Mouse (Mus musculus) limb, embryonic 12.5 days (tissue): ENCODE data around the gene Ncam1. TPM values are rescaled to one million over a fixed set of nuclear protein-coding genes. Genes with fewer than 3 reads are reported as not detected.

Experiments
- ATAC-seq: fragments of 200-750 bp; cut with Nextera tagmentation; 2 replicates; pipeline ENCODE4 v1.8.0; 2017; ENCODE audit warnings: low read depth, moderate TSS enrichment; ENCODE audit not compliant: insufficient number of reproducible peaks, insufficient read depth, low FRiP score, low TSS enrichment
- H3K27ac ChIP-seq: fragments of 300-500 bp; sonication (generic); 2 replicates; pipeline ENCODE4 v1.5.1; 2016; ENCODE audit warnings: mild to moderate bottlenecking, moderate library complexity
- H3K27me3 ChIP-seq: fragments of 300-500 bp; sonication (generic); 2 replicates; pipeline ENCODE4 v1.6.1; 2016; ENCODE audit warnings: mild to moderate bottlenecking, moderate library complexity
- H3K36me3 ChIP-seq: fragments of 300-500 bp; sonication (generic); 2 replicates; pipeline ENCODE4 v1.6.1; 2016; ENCODE audit warnings: mild to moderate bottlenecking, moderate library complexity
- H3K4me1 ChIP-seq: fragments of 300-500 bp; sonication (generic); replicated peaks from 2 replicates; pipeline ENCODE4 v1.6.1; 2016
- H3K4me2 ChIP-seq: fragments of 300-500 bp; sonication (generic); 2 replicates; pipeline ENCODE4 v1.6.1; 2016; ENCODE audit warnings: mild to moderate bottlenecking, moderate library complexity
- H3K4me3 ChIP-seq: fragments of 300-500 bp; sonication (generic); replicated peaks from 2 replicates; pipeline ENCODE4 v1.5.1; 2016; ENCODE audit warnings: mild to moderate bottlenecking
- H3K9ac ChIP-seq: fragments of 300-500 bp; sonication (generic); replicated peaks from 2 replicates; pipeline ENCODE4 v1.6.1; 2016; ENCODE audit warnings: mild to moderate bottlenecking, moderate library complexity
- H3K9me3 ChIP-seq: fragments of 300-500 bp; sonication (generic); 2 replicates; pipeline ENCODE4 v1.6.1; 2016; ENCODE audit warnings: mild to moderate bottlenecking, moderate library complexity
- WGBS: fragments of 180-500 bp; shearing (Covaris S2); methylation state at CpG from one replicate; pipeline ENCODE4 v1.1.7; 2016; 5-methylcytosine and 5-hydroxymethylcytosine counted together
- polyA plus RNA-seq: library from polyadenylated mRNA; unstranded; fragments of >200 nt; fragmentation: Nextera tagmentation; extraction: Ambion mirVana; gene quantifications from 2 replicates; pipeline ENCODE4 v1.2.1, GENCODE M21; 2016

Gene Ncam1
- polyA plus RNA-seq, 1 experiment from 2014 or later, result 48.7 TPM

- no peak for ATAC-seq
- Histone ChIP-seq H3K36me3 (no peaks in the 10 kb centered on the region), H3K27me3 (no peaks in the 10 kb centered on the region), H3K9me3 (no peaks in the 10 kb centered on the region), H3K9ac (no peak overlapping the region), H3K27ac (no peak overlapping the region), H3K4me1 (peaks cover 39% of the 10 kb centered on the region), H3K4me2 (no peak overlapping the region), H3K4me3 (no peak overlapping the region)
- 33% methylated on average over 6 of the region's 6 CpGs for WGBS
Measured at GRCm38 (mm10) chr9:49672646-49673199, 126.0 kb downstream of the Ncam1 start.

GRCm38 (mm10) chr9:49667066-49667465 lies 131.7 kb downstream of the Ncam1 start:
- Histone ChIP-seq H3K27ac (no peak overlapping the region), H3K9ac (no peak overlapping the region), H3K4me1 (no peaks in the 10 kb centered on the region), H3K27me3 (no peaks in the 10 kb centered on the region), H3K4me2 (no peak overlapping the region), H3K4me3 (no peak overlapping the region), H3K36me3 (no peaks in the 10 kb centered on the region), H3K9me3 (no peaks in the 10 kb centered on the region)
- no peak for ATAC-seq

- H3K4me2 ChIP-seq, result no peak overlapping the region
- 44% methylated on average over 5 of the region's 5 CpGs for WGBS
- no peaks in the 10 kb centered on the region for H3K4me1 ChIP-seq
- no peaks in the 10 kb centered on the region for H3K36me3 ChIP-seq
- no peak overlapping the region for H3K9ac ChIP-seq
- no peak for ATAC-seq
- no peaks in the 10 kb centered on the region for H3K27me3 ChIP-seq
- H3K4me3 ChIP-seq, result no peak overlapping the region
- no peaks in the 10 kb centered on the region for H3K9me3 ChIP-seq
- no peak overlapping the region for H3K27ac ChIP-seq
Measured at GRCm38 (mm10) chr9:49665361-49665760, 133.4 kb downstream of the Ncam1 start.

GRCm38 (mm10) chr9:49663927-49664320 lies 134.8 kb downstream of the Ncam1 start:
- ATAC-seq, result no peak
- no peaks in the 10 kb centered on the region for H3K36me3 ChIP-seq
- no peaks in the 10 kb centered on the region for H3K4me1 ChIP-seq
- H3K4me3 ChIP-seq, result no peak overlapping the region
- H3K27ac ChIP-seq, result no peak overlapping the region
- no peaks in the 10 kb centered on the region for H3K9me3 ChIP-seq
- H3K9ac ChIP-seq, result no peak overlapping the region
- 91% methylated on average over 8 of the region's 8 CpGs for WGBS
- no peak overlapping the region for H3K4me2 ChIP-seq
- H3K27me3 ChIP-seq, result no peaks in the 10 kb centered on the region

GRCm38 (mm10) chr9:49662958-49663926 lies 135.5 kb downstream of the Ncam1 start:
- Histone ChIP-seq H3K4me2 (no peak overlapping the region), H3K9ac (no peak overlapping the region), H3K27me3 (no peaks in the 10 kb centered on the region), H3K36me3 (no peaks in the 10 kb centered on the region), H3K9me3 (no peaks in the 10 kb centered on the region), H3K4me3 (no peak overlapping the region), H3K4me1 (no peaks in the 10 kb centered on the region), H3K27ac (no peak overlapping the region)
- 81% methylated on average over 8 of the region's 8 CpGs for WGBS
- no peak for ATAC-seq

GRCm38 (mm10) chr9:49661480-49661879 lies 137.2 kb downstream of the Ncam1 start:
- no peak overlapping the region for H3K4me3 ChIP-seq
- H3K27me3 ChIP-seq, result no peaks in the 10 kb centered on the region
- H3K4me2 ChIP-seq, result no peak overlapping the region
- no peak overlapping the region for H3K27ac ChIP-seq
- WGBS, result 90% methylated on average over 2 of the region's 2 CpGs
- no peaks in the 10 kb centered on the region for H3K36me3 ChIP-seq
- no peak for ATAC-seq
- no peaks in the 10 kb centered on the region for H3K4me1 ChIP-seq
- no peak overlapping the region for H3K9ac ChIP-seq
- H3K9me3 ChIP-seq, result no peaks in the 10 kb centered on the region

- Histone ChIP-seq H3K9me3 (no peaks in the 10 kb centered on the region), H3K4me1 (no peaks in the 10 kb centered on the region), H3K27me3 (no peaks in the 10 kb centered on the region), H3K9ac (no peak overlapping the region), H3K4me2 (no peak overlapping the region), H3K4me3 (no peak overlapping the region), H3K36me3 (no peaks in the 10 kb centered on the region), H3K27ac (no peak overlapping the region)
- no peak for ATAC-seq
- 74% methylated on average over 4 of the region's 4 CpGs for WGBS
Measured at GRCm38 (mm10) chr9:49658381-49658856, 140.3 kb downstream of the Ncam1 start.

- no peak overlapping the region for H3K27ac ChIP-seq
- no peaks in the 10 kb centered on the region for H3K9me3 ChIP-seq
- no peak overlapping the region for H3K4me2 ChIP-seq
- H3K4me3 ChIP-seq, result no peak overlapping the region
- no peaks in the 10 kb centered on the region for H3K36me3 ChIP-seq
- no peak for ATAC-seq
- H3K27me3 ChIP-seq, result no peaks in the 10 kb centered on the region
- no peak overlapping the region for H3K9ac ChIP-seq
- H3K4me1 ChIP-seq, result no peaks in the 10 kb centered on the region
- 86% methylated on average over 3 of the region's 3 CpGs for WGBS
Measured at GRCm38 (mm10) chr9:49654470-49654869, 144.3 kb downstream of the Ncam1 start.

GRCm38 (mm10) chr9:49653478-49654245 lies 145.1 kb downstream of the Ncam1 start:
- Histone ChIP-seq H3K36me3 (no peaks in the 10 kb centered on the region), H3K27ac (no peak overlapping the region), H3K4me3 (no peak overlapping the region), H3K9ac (no peak overlapping the region), H3K4me2 (no peak overlapping the region), H3K9me3 (no peaks in the 10 kb centered on the region), H3K27me3 (no peaks in the 10 kb centered on the region), H3K4me1 (no peaks in the 10 kb centered on the region)
- no peak for ATAC-seq
- WGBS, result 79% methylated on average over 9 of the region's 9 CpGs

- no peak overlapping the region for H3K4me2 ChIP-seq
- ATAC-seq, result no peak
- H3K9ac ChIP-seq, result no peak overlapping the region
- 96% methylated on average over 2 of the region's 2 CpGs for WGBS
- no peak overlapping the region for H3K27ac ChIP-seq
- peaks cover 7% of the 10 kb centered on the region; the same call in 1 of the 2 replicates for H3K9me3 ChIP-seq
- no peak overlapping the region for H3K4me3 ChIP-seq
- no peaks in the 10 kb centered on the region for H3K4me1 ChIP-seq
- no peaks in the 10 kb centered on the region for H3K27me3 ChIP-seq
- H3K36me3 ChIP-seq, result 0 out of 2 replicates have a peak, but pooled peaks cover 9% of the 10 kb centered on the region
Measured at GRCm38 (mm10) chr9:49644296-49644695, 154.4 kb downstream of the Ncam1 start.

GRCm38 (mm10) chr9:49640764-49641163 lies 158.0 kb downstream of the Ncam1 start:
- no peaks in the 10 kb centered on the region for H3K9me3 ChIP-seq
- H3K36me3 ChIP-seq, result 0 out of 2 replicates have a peak, but pooled peaks cover 4% of the 10 kb centered on the region
- ATAC-seq, result no peak
- H3K4me2 ChIP-seq, result no peak overlapping the region
- 94% methylated on average over 3 of the region's 3 CpGs for WGBS
- no peak overlapping the region for H3K4me3 ChIP-seq
- H3K9ac ChIP-seq, result no peak overlapping the region
- no peaks in the 10 kb centered on the region for H3K4me1 ChIP-seq
- H3K27ac ChIP-seq, result no peak overlapping the region
- H3K27me3 ChIP-seq, result no peaks in the 10 kb centered on the region
